In genomic region chr19:60543302-60543701, GRCm38 (mm10) we compare ENCODE assay signal across 14 mouse cellular contexts. TPM values are rescaled to one million over a fixed set of nuclear protein-coding genes. Genes with fewer than 3 reads are reported as not detected.
DNase-seq lines count a peak whose midpoint lies in the region; ATAC-seq and TF ChIP-seq lines count a peak whose summit lies in the region.
"Had no signal": no experiment of that assay in that cellular context is flagged by ENCODE, and none has a peak within 500 bp of the region (broad histone marks: within the 10 kb centered on the region; RNA-seq: fewer than 3 reads in every experiment).

No protein-coding gene starts in this region.

- no peaks in the 10 kb centered on the region; the same call in 1 of the 2 replicates for H3K4me1 ChIP-seq in heart, adult 2 months (ENCODE audit: control insufficient read depth, insufficient read depth, low read length)
- no peaks in the 10 kb centered on the region for H3K4me1 ChIP-seq in liver, postnatal 0 days (ENCODE audit: insufficient read depth)
- no peaks in the 10 kb centered on the region for H3K4me1 ChIP-seq in liver, embryonic 12.5 days
- H3K4me1 ChIP-seq: heart, embryonic 13.5 days had no signal

- H3K79me2 ChIP-seq in heart, adult 2 months (replicated peaks; ENCODE audit: control insufficient read depth, insufficient read depth, low read length) = no peaks in the 10 kb centered on the region

- peaks cover 2% of the 10 kb centered on the region; the same call in 1 of the 2 replicates for H3K36me3 ChIP-seq in heart, adult 2 months (ENCODE audit: control insufficient read depth, insufficient read depth, low read length)
- peaks cover 14% of the 10 kb centered on the region for H3K36me3 ChIP-seq in liver, postnatal 0 days (replicated peaks; ENCODE audit: insufficient read depth, low read length)
- peaks cover 42% of the 10 kb centered on the region for H3K36me3 ChIP-seq in liver, embryonic 12.5 days

- WGBS in heart, adult 2 months = 77% methylated on average over 2 of the region's 2 CpGs
- 80% methylated on average over 2 of the region's 2 CpGs for WGBS in liver, postnatal 0 days (ENCODE audit: insufficient replicate concordance)
- 78% methylated on average over 2 of the region's 2 CpGs for WGBS in liver, embryonic 12.5 days (ENCODE audit: insufficient replicate concordance)

- no peak overlapping the region for H3K9ac ChIP-seq in heart, adult 2 months (ENCODE audit: low read depth, low read length)
- no peak overlapping the region for H3K9ac ChIP-seq in liver, postnatal 0 days (replicated peaks)
- no peak overlapping the region for H3K9ac ChIP-seq in liver, embryonic 12.5 days
- H3K9ac ChIP-seq: heart, embryonic 13.5 days had no signal

- TF ChIP-seq EP300 in heart, adult 2 months (IDR thresholded peaks at IDR 0.05; ENCODE audit: insufficient read depth, low read depth, low read length) = no peak
- no peak for TF ChIP-seq EP300 in liver, postnatal 0 days (IDR thresholded peaks at IDR 0.05; ENCODE audit: low read depth)

- no peak for TF ChIP-seq POLR2A in heart, adult 2 months (IDR thresholded peaks at IDR 0.05; ENCODE audit: insufficient read depth, low read depth, low read length)

- no peaks in the 10 kb centered on the region for H3K27me3 ChIP-seq in heart, adult 2 months (ENCODE audit: control insufficient read depth, insufficient read depth, low read length)
- no peaks in the 10 kb centered on the region for H3K27me3 ChIP-seq in liver, postnatal 0 days (ENCODE audit: insufficient read depth, low read length)
- no peaks in the 10 kb centered on the region for H3K27me3 ChIP-seq in liver, embryonic 12.5 days (replicated peaks)
- H3K27me3 ChIP-seq: heart, embryonic 13.5 days had no signal

- no peak overlapping the region for H3K4me3 ChIP-seq in heart, adult 2 months
- H3K4me3 ChIP-seq in liver, postnatal 0 days (ENCODE audit: low read depth, low read length) = no peak overlapping the region
- no peak overlapping the region for H3K4me3 ChIP-seq in liver, embryonic 12.5 days
- H3K4me3 ChIP-seq: heart, embryonic 13.5 days; myocyte had no signal

- no peaks in the 10 kb centered on the region for H3K9me3 ChIP-seq in liver, postnatal 0 days (ENCODE audit: low read length)
- no peaks in the 10 kb centered on the region for H3K9me3 ChIP-seq in liver, embryonic 12.5 days (replicated peaks)
- H3K9me3 ChIP-seq: heart, embryonic 13.5 days had no signal

- H3K4me2 ChIP-seq in liver, postnatal 0 days (ENCODE audit: low read depth, low read length) = no peak overlapping the region
- H3K4me2 ChIP-seq in liver, embryonic 12.5 days = no peak overlapping the region
- H3K4me2 ChIP-seq: heart, embryonic 13.5 days had no signal

- intact Hi-C loops in heart, adult 2 months (cut with DNase I) = no loop called here

- H3K27ac ChIP-seq in heart, adult 2 months = no peak overlapping the region
- no peak overlapping the region for H3K27ac ChIP-seq in liver, postnatal 0 days (ENCODE audit: low read depth)
- no peak overlapping the region for H3K27ac ChIP-seq in liver, embryonic 12.5 days
- H3K27ac ChIP-seq: heart, embryonic 13.5 days had no signal

- no peak for ATAC-seq in liver, postnatal 0 days
- no peak for ATAC-seq in liver, embryonic 12.5 days
- ATAC-seq in inflammation-experienced regulatory T-cells, adult 6 months = peak; percentile 32
- ATAC-seq: intestine, embryonic 16.5 days had no signal

- TF ChIP-seq CTCF in heart, adult 2 months (IDR thresholded peaks at IDR 0.05) = peak; percentile 56
- TF ChIP-seq CTCF in liver, postnatal 0 days (IDR thresholded peaks at IDR 0.05; ENCODE audit: low read depth) = peak; percentile 49

- DNase-seq in heart, adult 2 months = no peak
- DNase-seq in heart, adult 9 months (ENCODE audit: low spot score in 2 of 2) = no peak
- DNase-seq in liver, postnatal 0 days = no peak
- DNase-seq in CD4-positive helper T cell, adult 2 months (ENCODE audit: low read depth, low spot score) = peak; percentile 21
- no peak for DNase-seq in cerebellum, postnatal 25 days
- DNase-seq in left cerebral cortex, adult 9 months (ENCODE audit: low spot score in 2 of 2) = no peak
- DNase-seq: gastrocnemius, postnatal 10 days; kidney, postnatal 14 days; lung, adult 2 months had no signal

RNA-seq across cellular contexts. Expression of gene Cacul1, which starts 37.5 kb away (rescaled TPM):
- total RNA-seq in heart, adult 2 months (2021) = 10 to 100 TPM; 27.4 to 27.8 TPM
- polyA plus RNA-seq in heart, adult 2 months (2012; rRNA removed) = 5.8 and 10.8 TPM in 2 replicates
- 7.8 and 8.6 TPM in 2 replicates for polyA plus RNA-seq in liver, postnatal 0 days (2015; fragmentation: Nextera tagmentation; extraction: Ambion mirVana)
- 17.3 and 17.5 TPM in 2 replicates for polyA plus RNA-seq in liver, embryonic 12.5 days (2016; fragmentation: Nextera tagmentation; extraction: Ambion mirVana)
- 10 to 100 TPM; 15.9 to 34.0 (median 29.7) TPM for polyA plus RNA-seq in inflammation-experienced regulatory T-cells, adult 6 months (2017; shearing (Covaris generic))
